Mouse (Mus musculus) common myeloid progenitor, adult 5-6 weeks (primary cell): Measurements from ENCODE around the gene Pde4d. TPM values are rescaled to one million over a fixed set of nuclear protein-coding genes. Genes with fewer than 3 reads are reported as not detected.

Experiments used
- ATAC-seq: replicated peaks from 2 replicates; pipeline ENCODE4 v1.8.0; 2016; ENCODE audit warnings: low read depth, mild to moderate bottlenecking, moderate TSS enrichment, inconsistent platforms; ENCODE audit not compliant: poor library complexity, severe bottlenecking
- total RNA-seq: library from RNA; stranded (forward); fragments of 200-1000, 187-1606 nt; gene quantifications from 2 replicates; pipeline ENCODE4 v1.2.3, GENCODE M21; 2017

Gene Pde4d
- total RNA-seq, 1 experiment from 2014 or later: 35.8 TPM

DNA sequence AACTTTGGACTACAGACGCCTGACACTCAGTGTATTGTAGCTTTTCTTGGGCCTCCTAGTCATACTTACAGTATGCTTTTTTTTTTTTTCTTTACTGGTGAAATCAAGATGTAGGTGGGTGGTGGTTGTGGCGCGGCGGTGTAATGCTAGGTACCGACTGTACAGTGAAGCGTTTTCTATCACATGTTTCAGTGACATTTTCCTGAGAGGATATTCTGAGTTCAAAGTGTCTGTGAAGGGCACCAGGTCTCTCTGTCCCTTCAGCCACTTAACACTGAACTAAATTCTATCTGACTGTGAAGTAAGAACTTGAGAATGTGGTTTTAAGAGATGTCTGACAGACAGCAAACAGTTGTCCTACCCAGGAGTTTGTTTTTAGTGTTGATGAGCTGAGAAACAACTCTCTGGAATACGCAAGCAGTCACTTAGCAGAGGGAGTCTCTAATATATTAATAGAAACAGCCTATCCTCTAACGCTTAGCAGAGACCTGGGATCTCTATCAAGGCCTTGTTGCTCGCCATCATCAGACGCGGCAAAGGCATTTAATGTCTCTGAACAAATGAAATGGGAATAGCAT lies 1175.1 kb downstream of the Pde4d start:
- no peak for ATAC-seq

DNA sequence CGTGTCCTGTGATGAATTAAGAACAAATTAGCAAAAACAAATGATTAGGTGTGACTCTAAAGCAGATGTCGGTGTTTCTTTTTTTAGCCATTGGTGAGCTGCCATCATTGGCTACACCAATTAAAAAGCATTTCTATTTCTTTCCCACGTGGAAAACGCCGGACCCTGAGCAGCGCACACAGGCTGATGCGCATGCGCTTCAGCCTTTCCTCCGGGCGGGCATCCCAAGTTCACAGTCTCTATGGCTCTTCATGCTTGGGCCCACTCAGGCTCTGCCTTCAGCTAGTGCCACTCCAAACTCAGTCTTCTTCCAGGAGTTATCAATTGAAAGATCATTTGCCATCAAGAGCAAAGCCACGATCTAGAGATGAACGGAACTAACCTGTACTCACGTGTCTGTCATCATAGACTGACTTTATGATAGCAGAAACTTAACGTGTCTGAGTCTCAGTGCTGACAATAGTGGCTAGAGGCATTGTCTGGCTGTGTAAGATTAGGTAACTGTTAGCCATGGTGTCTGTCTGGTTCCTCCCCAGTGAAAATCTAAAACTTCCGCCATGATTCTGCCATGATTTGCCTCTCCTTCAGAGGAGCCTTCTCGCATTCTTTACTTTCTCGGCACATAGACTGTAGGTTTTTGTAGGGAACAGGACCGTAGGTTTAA lies 1175.8 kb downstream of the Pde4d start:
- ATAC-seq: no peak

DNA sequence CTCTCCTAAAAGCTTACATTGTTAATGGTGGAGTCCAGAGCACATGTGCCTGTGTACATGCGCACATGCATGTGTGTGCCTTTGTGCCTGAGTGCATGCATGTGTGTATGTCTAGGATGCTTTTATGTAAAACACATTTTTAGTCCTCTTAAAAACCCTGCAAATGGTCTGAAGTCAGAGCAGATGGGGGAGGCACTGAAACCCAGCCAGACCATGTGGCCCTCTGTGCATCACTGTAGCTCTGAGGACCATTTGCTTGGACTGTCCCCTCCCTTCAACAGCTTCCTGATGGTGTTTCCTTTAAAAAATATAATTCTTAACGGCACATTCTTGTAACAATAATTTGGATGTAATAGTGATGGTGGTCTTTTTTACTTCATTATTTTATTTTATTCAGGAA lies 1177.5 kb downstream of the Pde4d start:
- ATAC-seq: no peak

DNA sequence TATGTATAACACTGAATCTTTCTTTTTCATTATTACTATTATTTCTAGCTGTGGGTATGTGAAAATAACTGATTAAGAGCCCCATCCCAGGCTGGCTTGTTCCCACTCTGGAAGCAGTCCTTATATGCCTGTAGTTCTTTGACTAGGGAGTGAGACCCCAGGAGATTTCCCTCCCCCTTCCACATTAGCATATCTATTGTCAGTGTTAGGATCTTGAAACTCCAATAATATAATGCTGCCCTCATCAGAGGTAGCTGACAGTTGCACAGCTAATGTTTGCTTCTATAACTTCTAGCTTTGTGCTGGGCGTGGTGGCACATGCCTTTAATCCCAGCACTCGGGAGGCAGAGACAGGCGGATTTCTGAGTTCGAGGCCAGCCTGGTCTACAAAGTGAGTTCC lies 1178.9 kb downstream of the Pde4d start:
- ATAC-seq: no peak

DNA sequence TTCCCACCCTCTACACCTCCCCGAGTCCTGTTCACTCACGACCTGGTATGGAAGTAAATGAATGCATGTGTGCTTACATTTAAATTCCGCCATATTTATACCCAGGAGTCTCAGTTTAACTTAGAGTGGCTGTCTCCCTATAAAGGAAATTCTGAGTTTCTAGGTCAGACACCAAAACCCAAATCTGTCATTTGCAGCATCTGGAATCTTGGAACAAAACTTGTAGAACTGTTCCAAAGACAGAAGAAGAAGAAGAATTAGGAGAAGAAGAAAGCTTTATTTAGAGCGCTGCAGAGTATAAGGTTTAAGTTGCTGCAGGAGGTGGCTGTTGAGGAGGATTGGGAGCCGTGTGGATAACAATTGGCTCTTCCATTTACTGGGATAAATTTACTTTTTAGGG lies 1179.5 kb downstream of the Pde4d start:
- ATAC-seq: no peak

DNA sequence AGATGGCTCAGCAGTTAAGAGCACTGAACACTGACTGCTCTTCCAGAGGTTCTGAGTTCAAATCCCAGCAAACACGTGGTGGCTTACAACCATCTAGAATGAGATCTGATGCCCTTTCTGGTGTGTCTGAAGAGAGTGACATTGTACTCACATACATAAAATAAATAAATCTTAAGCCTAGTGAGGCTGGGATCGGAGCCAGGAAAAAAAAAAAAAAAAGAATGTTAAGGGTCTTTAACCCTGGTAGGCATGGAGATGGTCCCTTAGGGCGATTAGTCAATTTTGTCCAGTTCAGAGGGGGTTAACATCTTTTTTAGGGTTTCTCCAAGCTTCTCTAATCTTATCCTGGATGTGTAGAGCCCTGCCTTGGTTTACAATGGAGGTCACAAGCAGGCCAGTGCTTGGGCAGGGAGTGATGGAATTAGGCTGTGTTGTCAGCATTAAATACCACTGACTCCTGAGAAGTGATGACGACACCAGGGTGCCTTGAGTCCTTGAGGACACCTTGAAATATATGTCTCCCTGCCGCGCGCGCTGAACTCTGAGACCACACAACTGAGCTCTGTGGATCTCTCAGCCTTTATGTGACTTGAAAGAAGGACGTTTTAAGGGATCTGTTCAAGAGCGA lies 1181.8 kb downstream of the Pde4d start:
- no peak for ATAC-seq

DNA sequence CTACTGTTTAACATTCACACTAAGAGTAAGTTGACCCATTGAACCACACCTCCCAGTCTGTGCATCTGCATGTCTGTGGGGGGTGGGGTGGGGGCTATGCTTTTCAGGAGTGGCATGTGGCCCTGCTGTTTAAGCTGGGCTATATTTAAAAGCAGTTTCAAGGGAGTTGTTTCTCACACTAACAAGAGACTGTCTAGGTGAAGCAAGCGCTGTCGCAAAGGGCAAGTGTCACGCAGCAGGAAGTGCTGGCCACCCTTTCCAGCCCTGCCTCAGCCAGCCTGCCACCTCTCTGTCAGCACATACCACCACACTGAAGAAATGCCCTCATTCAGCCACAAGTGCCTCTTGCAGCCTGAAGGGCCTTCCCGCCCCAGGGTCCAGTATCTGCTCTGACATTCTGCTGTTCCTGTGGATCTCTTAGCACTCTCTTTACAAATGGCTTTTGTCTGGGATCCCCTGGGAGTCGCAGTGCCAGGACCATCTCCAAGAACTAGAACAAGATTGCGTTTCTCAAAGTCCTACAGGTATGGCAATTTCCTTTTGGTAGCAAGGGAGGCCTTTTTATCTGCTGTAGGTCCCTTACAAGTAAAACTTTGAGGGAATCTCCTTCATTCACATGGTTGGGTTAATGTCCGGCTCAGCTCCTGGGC lies 1182.8 kb downstream of the Pde4d start:
- peak; percentile 91 for ATAC-seq

DNA sequence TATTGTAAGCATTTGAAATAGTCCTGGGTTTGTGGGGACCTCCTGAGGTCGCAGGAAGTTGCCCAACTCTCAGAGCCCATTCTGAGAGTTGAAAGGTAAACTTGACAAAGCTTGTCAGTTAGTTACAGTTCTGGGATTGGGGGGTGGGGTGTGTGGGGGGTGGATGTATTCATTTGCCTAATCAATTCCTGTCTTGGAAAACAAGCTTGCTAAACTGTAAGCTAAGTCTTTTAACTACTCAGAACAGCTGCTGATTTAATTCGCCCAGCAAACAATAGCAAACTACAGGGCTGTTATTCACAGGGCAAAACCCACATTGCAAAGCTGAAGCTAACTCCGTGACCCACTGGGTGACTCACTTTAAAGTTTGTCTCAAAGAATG lies 1183.3 kb downstream of the Pde4d start:
- ATAC-seq: no peak; the same call in 1 of the 2 replicates

DNA sequence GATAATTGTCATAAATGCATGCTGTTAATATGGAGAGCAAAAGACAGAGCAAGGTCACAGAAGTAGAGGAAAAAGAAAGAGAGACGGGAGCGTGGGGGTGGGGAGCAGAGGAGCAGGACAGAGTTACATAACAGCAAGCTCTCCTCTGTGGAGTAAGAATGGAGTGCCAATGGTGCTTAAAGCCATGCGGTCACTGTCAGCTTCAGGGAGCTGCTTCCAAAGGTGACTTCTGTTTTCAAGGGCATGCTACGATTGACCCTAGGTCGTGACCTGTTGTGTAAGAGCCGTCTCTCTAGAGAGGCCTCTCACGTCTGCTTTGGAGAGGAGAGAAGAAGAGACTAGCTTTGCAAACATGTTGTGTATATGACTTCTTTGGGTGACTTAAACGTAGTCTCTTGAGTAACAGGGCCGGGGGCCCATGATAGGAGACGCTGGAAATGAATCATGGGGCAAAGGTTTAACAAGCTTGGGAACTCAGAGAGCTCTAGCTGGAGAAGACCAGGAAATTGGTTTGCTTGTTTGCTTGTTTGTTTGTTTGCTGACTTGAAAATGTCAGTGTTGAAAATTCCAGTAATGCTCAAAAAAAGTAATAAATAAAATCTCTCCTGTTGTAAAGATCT lies 1186.3 kb downstream of the Pde4d start:
- ATAC-seq: no peak

DNA sequence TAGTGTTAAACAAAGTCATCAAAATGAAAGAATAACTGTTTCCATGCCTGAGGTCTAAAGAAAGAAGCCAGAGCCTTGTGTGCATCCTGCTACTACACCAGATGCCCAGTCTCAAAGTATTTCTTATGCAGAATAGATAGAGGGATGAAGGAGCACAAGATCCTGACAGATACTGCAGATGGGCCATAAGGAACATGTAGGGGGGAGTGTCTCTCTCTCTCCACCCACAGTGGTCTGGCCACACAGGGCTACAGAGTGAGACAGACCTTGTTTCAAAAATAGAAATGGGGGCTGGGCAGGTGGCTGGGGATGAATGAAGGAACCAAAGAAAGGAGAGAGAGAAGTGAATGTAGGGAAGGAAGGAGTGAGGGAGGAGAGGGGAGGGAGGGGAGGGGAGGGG lies 1188.5 kb downstream of the Pde4d start:
- peak; percentile 46; the same call in 1 of the 2 replicates for ATAC-seq

DNA sequence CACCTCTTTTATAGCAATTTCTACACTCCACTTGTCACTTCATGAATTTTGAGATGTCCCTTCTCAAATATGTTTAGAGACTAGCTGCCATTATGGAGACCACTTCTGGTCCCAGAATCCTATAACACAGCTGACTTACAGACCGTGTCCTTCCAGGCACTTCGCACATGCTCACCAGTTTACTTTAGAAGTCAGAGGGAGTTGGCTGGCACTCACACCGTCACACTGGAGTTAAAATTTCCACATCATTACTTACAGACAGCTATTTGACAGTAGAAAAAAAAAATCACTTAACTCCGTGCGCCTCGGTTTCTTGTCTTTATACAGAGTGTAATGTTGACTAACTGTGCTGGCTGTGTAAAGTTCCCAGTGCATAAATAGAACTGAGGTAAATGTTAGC lies 1189.5 kb downstream of the Pde4d start:
- ATAC-seq: no peak

DNA sequence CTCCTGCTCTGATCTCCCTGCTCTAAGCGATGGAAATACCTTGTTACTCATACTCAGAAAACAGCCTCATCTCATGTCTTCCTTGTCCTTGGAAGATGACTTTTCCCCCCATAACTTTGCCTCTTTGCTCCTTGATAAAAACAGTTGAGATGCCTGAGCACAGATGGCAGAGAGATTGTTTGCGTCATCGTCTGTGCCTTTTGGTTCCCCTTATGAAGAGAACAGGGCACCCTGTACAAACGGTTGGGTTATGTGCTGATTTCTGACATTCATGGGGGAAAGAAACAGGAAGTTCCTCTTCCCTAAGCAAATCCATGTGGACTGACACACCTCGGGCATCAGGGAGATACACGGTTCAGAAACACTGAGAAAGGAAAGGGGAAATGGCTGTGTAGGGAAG lies 1191.8 kb downstream of the Pde4d start:
- peak; percentile 49 for ATAC-seq

DNA sequence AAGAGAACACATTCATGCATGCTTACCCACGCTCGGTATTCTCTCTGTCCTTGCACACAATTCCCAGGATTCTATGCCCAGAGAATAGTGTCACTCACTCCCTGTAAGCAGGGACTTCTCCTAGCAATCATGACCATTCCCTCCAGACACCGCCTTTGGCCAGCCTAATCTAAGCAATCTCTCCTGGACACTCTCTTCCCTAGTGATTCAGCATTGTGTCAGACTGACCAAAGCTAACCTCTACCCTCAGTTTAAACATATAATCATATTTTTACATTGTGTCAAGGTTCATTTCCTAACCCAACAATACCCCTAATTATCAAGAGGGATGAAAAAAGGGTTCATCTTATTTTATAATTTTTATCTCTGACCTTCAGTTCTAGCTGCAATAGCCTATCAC lies 1193.7 kb downstream of the Pde4d start:
- no peak for ATAC-seq

DNA sequence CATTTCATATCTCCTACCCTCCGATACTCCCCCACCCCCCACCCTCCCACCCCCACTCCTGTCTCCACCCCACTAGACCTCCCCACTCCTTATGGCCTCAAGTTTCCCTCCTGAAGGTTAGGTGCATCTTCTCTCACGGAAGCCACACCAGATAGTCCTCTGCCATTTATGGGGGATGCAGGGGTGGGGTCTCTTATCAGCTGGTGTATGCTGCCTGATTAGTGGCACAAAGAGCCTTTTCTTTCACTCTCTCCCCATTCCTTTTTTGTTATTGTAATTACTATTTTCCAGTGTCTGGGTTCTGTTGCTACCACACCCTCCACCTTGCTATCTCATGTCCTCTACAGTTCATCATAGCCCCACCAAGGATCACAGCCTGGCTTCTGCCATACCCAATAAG lies 1194.3 kb downstream of the Pde4d start:
- peak; percentile 23; the same call in 1 of the 2 replicates for ATAC-seq

DNA sequence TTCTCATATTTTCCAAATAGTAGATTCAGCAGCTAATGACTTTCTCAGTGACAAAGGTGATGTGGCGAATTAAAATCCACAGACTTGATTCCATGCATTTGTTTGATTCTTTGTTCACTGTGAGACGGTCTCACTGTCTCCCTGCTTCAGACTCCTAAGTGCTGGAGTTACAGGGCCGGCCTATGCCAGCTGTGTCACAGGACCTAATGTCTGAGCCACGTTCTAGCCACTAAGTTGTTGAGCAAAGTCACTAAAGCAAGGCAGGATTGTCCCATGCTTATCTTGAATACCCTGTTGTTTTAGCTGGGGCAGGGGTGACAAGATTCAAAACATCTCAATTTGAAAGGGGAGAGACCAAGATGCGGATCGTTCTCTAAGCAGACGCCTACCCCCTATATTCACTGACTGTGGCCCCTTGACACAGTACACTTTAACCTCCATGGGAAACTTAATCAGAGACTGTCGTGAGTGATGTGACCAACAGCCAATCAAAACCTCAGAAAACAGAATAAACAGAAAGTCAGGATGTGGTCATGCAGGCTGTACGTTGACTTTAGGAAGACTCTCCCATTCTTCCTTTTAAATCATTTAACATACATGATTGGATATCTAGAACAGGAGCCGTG lies 1195.6 kb downstream of the Pde4d start:
- ATAC-seq: 0 out of 2 replicates have a peak, but pooled peaks have one; percentile 24

DNA sequence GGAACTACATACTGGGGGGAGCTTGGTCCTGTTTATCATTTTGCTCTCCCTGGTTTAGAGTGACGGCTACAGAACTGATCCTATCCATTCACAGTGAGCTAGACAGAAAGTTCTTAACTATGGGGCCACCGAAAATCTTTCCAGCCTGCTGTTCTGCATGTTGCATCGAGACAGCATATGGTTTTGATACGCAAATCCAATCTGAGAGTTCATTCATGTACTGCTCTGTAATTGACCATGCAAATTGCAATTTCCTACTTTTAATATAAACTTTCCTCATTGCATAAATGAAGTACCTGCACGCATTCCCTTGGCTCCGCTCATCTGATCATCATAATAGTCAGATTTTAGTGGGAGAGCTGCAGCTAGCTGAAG lies 1196.1 kb downstream of the Pde4d start:
- no peak for ATAC-seq

DNA sequence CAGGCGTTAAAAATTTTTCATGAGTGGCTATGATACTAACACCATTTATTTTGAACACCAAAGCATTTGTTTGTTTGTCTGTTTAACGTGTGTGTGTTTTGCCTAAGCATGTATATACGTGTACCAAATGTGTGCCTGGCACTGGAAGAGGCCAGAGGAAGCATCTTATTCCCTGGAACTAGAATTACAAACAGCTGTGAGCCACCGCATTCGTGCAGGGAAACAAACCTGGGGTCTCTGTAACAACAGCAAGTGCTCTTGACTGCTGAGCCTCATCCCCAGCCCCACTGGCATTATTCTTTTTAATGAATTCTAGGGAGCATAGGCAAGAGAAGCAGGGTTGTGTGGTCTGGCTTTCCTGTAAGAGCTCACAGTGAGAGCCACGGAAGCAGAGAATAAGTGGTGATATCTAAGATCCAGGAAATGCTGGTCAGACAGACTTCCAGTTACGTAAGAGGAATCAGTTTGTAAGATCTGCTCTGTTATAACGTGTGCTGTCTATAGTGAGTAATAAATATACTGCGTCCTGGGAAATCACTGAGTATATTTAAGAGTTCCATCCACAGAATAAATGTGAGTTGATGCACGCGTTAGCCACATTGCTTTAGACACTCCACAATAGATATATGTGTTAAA lies 1197.0 kb downstream of the Pde4d start:
- ATAC-seq: peak; percentile 76

DNA sequence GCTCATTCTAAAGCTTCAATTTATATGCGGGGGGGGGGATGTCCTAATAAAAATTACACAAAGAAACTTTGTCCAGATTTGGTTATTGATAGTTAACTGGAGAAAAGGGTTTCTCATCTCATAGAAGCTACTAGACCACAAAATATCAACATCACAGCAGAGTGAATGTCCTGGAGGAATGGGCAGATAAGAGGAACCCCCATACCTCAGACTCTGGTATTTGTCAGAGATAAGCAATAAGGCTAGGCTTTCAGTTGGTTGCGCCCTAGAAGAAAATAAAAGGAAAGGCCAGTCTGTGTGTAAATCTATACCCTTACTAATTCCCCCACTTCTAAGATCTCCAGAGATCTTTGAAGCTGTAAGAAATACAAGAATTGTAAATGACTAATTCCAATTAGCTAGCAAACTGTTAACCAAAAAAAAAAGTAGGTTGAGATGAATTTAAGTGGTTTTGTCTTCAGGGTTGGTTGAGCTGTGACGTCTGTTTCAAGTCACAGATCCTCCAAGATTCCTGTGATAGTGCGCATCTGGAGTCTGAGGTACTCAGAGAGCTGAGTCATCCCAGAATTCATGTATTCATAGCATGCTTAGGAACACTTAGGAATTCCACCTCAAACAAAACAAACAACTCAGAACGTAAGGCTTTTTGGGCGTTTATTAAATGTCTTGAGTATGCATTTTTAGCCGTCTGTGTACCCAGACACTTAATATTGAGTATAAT lies 1197.9 kb downstream of the Pde4d start:
- peak; percentile 30 for ATAC-seq

DNA sequence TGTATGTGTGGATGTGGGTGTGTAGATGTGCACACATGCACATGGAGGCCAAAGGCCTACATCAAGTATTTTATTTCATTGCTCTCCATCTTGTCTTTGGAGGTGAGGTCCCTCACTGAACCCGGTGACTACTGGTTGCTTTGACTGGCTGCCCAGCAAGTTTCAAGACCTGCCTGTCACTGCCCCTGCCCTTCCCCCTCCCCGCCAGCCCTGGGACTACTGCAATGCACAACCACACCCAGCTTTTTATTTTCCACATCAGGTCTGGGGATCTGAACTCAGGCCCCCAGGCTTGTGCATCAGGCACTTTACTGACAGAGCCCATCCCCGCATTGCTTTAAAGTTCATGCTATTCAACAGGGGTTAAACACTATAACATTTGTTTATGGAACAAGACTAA lies 1198.6 kb downstream of the Pde4d start:
- no peak for ATAC-seq
